Mouse (Mus musculus) bone marrow, adult 2 months (tissue): ENCODE measurements around the gene Megf8. TPM values are rescaled to one million over a fixed set of nuclear protein-coding genes. Genes with fewer than 3 reads are reported as not detected.

Experiments used
- H3K27ac ChIP-seq: fragments of 200-500 bp; 2 replicates; pipeline ENCODE4 v1.5.1; 2012; ENCODE audit warnings: low read depth, mild to moderate bottlenecking, control low read depth, inconsistent platforms, low read length; ENCODE audit not compliant: control insufficient read depth, poor library complexity, insufficient read depth
- H3K4me1 ChIP-seq: fragments of 200-500 bp; 2 replicates; pipeline ENCODE4 v1.6.1; 2011; ENCODE audit warnings: low read length; ENCODE audit not compliant: control insufficient read depth, insufficient read depth
- H3K4me3 ChIP-seq: fragments of 200-500 bp; replicated peaks from 2 replicates; pipeline ENCODE3; 2011; ENCODE audit warnings: mild to moderate bottlenecking, low read depth, low read length, control low read depth; ENCODE audit not compliant: control insufficient read depth
- CTCF ChIP-seq: fragments of 200-500 bp; IDR thresholded peaks from 2 replicates; pipeline ENCODE4 v1.5.1; 2011; ENCODE audit warnings: low read length, control low read depth; ENCODE audit not compliant: control insufficient read depth, insufficient read depth
- POLR2A ChIP-seq: fragments of 200-500 bp; IDR thresholded peaks from 2 replicates; pipeline ENCODE4 v1.6.1; 2011; ENCODE audit warnings: low read depth, mild to moderate bottlenecking, control low read depth, low read length, borderline replicate concordance; ENCODE audit not compliant: control insufficient read depth
- WGBS: fragments of 180-500 bp; shearing (Covaris S2); methylation state at CpG from one replicate; pipeline ENCODE4 v1.1.7; 2018; 5-methylcytosine and 5-hydroxymethylcytosine counted together
- polyA plus RNA-seq: library from polyadenylated mRNA; stranded (reverse); fragments of >200 nt; gene quantifications from 2 replicates; pipeline ENCODE4 v1.2.4, GENCODE M21; 2011; ENCODE audit warnings: low replicate concordance; ENCODE audit not compliant: missing spikeins, insufficient read depth, insufficient read length

Gene Megf8
- polyA plus RNA-seq, 1 experiment: 5.7 TPM

DNA sequence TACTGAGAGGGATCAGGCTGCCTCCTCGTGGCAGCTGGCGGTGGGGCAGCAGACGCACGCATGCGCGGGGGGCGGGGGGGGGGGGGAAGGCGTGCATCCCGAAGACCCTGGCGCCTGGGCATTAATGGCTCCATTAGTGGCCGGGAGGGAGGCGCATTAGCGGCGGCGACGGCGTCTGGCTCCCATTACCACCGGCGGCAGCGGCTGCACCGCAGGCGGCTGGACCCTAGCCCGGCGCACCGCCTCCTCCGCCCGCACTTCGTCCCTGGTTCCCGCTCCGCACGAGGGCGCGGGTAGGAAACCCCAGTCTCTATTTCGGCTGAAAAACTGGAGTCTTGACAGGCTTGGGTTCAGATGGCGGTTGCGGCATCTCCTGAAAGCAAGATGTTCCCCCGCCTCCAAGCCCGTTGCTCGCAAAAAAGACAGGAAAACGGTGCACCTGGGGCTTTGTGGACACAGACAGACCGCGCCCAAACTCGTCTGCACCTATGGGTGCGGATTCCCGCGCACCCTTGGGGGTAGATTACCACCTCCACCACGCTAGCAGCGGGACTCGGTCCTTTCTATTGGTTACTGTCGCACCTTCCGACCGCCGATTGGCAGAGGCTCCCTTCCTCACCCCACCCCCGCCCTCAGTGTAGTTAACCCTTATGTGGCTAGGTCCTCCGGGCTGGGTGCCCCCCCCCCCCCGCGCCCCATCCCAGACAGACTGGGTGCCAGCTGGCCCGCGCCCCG lies 38.5 kb upstream of the Megf8 start:
- Histone ChIP-seq H3K27ac (peak overlapping the region; percentile 87), H3K4me3 (peak overlapping the region; percentile 76), H3K4me1 (peaks cover 13% of the 10 kb centered on the region)
- TF ChIP-seq CTCF (peak; percentile 68), POLR2A (peak; percentile 82)
- WGBS: under 1% methylated on average over 57 of the region's 60 CpGs

DNA sequence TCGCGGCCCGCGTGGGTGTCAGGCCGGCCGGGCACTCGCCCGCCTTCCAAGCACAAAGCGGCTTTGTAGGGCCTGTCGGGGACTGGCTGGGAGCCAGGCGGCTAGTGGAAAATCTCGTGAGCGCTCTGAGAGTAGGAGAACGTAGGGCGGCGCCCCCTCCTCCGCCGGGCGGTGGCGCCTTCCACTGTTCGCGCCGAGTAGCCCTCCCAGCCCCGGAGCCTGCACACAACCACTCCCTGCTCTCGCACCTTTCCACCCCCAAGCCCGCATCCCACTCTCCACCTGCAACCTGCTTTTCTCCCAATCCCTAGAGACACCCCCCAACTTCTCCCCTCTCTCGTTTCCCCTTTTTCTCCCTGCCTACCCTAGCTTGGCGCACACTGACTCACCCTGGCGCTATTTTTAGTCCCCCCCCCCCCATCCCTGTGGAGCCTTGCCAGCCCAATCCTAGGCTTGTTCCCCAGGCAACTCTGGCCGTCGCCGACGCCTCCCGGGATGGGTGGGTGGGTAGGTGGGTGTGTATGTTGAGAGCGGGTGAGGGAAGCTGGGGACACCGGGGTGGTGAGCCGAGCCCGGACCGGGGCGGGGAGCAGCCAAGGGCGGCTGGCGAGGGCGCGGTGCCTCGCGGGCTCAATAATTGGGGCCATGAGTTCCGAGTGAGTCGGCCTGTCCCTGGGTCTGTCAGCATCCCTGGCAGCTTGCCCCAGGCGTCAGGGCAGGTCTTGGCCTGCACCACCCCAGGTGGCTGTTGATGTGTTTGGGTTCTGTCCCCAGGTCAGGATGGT lies 37.7 kb upstream of the Megf8 start:
- TF ChIP-seq CTCF (no peak), POLR2A (peak; percentile 54)
- Histone ChIP-seq H3K4me3 (peak overlapping the region; percentile 76), H3K4me1 (peaks cover 15% of the 10 kb centered on the region), H3K27ac (peak overlapping the region; percentile 87)
- under 1% methylated on average over 48 of the region's 49 CpGs for WGBS

DNA sequence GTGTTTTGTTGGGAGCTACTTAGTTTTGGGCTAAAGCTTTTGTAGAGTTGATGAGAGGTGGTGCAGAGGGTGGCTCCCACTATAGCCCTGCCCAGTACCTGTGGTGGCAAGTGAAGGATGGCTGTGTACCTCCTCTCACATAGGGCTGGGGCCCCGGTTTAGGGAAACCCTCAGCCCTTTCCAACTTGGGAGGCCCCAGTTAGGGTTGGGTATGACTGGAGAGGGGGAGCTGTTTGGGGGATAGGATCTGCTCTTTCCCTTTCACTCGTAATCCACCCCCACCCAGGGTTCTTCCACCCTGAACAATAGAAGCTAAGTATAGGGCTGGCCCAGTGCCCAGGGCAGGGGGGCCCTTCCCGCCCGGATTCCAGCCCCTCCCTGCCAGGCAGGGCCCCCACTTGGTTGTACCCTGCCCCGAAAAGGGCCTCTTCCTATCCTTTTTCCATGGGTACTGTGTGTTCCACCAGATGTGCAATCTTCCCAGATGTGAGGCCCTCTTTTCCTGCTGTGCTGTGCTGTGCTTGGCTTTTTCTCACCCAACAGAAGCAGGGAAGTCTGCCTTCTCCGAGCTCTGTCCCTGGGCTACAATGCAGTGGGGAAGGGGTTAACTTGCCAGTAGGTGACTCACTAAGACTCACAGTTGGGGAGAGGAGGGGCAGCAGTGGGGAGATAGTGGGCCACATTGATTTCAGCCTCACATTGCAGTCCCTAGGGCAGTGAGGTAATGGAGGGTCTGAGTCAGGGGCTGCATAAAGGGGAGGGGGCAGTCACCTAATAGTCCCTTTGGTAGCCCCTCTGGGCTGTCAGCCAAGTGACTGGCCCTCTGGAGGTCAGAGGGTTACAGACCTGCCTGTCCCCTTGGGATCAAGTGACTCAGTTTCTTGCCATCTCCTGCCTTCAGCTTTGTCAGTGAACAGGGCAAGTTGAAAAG lies 36.8 kb upstream of the Megf8 start:
- peak overlapping the region; percentile 87 for H3K27ac ChIP-seq
- H3K4me1 ChIP-seq: peaks cover 14% of the 10 kb centered on the region
- peak overlapping the region; percentile 76 for H3K4me3 ChIP-seq
- TF ChIP-seq POLR2A (no peak), CTCF (no peak)
- 5% methylated on average over 6 of the region's 6 CpGs for WGBS

DNA sequence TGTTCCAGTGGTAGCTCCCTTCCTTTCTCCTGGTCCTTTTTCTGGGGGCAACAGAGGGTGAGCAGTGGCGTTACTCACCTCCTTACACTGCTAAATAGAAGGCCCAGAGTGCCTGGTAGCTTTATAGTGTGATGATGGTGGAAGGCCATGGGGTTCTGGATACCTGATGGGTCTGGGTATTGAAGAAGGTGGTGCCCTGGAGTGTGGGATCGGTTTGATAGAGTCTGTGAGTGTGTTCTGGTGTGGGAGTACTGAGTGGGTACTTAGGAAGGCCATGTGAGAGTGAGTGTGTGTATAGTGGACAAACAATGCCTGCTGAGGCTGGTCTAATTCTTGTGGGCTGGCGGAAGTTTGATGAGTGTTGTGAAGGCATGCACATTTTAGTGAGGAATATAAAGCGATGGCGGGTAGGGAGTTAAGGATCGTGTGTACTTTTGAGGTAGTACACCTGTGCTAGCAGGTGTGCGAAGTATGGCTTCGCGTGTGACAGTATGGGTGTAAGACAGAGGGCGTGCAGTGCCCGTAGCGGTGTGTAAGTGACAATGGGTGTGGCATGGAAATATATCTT lies 35.7 kb upstream of the Megf8 start:
- TF ChIP-seq POLR2A (no peak), CTCF (no peak; the same call in 1 of the 2 replicates)
- peak overlapping the region; percentile 65 for H3K4me3 ChIP-seq
- WGBS: 27% methylated on average over 12 of the region's 12 CpGs
- peaks cover 14% of the 10 kb centered on the region for H3K4me1 ChIP-seq
- peak overlapping the region; percentile 89 for H3K27ac ChIP-seq

DNA sequence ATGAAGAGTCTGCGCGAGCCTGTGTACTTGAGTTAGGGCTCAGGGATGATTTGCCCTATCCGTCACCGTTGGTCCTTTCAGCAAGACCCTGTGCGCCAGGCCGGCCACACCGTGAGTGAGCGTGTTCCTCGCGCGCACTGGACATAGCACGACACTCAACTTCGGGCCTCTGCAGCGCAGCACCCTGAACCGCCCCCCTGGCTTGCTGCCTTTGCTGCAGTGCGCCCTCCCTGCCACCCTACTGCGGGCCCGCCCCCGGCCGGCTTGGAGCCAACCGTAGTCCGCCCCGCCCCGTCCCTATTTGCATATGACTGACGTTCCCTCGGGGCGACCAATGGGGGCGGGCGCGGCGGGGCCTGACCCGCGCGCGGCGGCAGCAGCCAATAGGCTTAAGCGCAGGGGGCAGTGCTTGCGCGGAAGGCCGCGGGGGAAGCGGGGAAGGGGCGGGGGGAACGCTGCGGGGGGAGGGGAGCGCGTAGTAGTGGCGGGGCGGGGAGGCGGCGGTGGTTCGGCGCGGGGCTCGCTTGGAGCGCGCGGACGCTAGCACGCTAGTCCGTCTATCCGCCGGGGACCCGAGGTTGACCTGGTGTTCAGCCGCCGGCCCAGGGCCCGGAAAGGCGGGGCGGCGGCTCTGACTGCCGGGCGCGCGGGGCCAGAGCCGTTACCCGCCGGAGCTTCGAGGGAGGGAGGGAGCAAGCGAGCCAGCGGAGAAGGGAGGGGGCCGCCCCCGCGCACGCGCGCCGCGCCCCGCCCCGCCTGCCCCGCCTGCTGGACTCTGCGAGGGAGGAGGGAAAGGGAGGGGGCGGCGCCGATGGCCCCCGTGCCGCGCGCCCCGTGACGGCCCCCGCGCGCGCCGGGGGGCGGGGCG lies 35.0 kb upstream of the Megf8 start:
- 1% methylated on average over 73 of the region's 108 CpGs for whole genome bisulfite sequencing
- peaks cover 14% of the 10 kb centered on the region for H3K4me1 ChIP-seq
- peak overlapping the region; percentile 65 for H3K4me3 ChIP-seq
- peak overlapping the region; percentile 97 for H3K27ac ChIP-seq
- TF ChIP-seq CTCF: peak; percentile 0; the same call in 1 of the 2 replicates
- peak; percentile 97 for TF ChIP-seq POLR2A

DNA sequence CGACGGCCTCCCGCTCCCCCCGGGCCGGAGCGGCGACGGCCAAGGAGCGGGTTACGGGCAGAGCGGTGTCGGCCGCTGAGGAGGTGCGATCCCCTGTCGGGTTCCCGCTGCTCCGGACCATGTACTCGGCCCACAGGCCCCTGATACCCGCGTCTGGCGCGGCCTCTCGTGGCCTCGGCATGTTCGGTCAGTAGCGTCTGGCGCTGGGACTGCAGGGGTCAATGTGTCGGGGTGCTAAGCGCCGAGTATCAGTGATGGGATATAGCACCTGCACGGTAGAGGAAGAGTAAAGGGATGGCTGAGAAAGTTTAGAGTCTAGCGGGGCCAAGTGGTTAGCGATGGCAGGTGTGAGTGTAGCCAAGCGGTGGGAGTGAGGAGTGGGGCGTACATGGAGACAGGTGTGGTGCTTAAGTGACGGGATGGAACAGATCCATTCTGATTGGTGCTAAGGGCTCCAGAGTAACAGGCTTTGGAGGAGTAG lies 34.2 kb upstream of the Megf8 start:
- 1% methylated on average over 34 of the region's 36 CpGs for WGBS
- H3K27ac ChIP-seq: peak overlapping the region; percentile 73
- TF ChIP-seq POLR2A (no peak), CTCF (no peak)
- peak overlapping the region; percentile 76 for H3K4me3 ChIP-seq
- peaks cover 13% of the 10 kb centered on the region for H3K4me1 ChIP-seq

DNA sequence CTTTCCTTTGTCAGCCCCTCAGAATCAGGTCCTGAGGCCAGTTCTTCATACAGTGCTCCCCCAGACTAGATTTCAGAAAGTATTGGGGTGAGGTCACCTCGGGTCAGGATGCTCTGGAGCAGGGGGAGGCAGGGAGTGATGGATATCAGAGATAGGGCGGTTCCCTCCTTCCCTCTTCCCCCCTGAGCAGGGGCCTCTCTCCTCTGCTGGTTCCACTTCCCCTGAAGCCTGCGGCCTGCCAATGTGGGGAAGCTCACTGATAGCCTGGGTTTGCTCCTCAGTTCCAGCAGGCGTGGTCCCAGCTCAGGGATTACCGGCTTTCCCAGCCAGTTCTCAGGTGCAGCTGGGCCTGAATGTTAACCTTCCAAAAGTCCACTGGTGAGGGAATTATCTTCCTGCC lies 33.3 kb upstream of the Megf8 start:
- Histone ChIP-seq H3K4me1 (peaks cover 13% of the 10 kb centered on the region), H3K27ac (peak overlapping the region; percentile 73), H3K4me3 (peak overlapping the region; percentile 76)
- no peak for TF ChIP-seq CTCF
- TF ChIP-seq POLR2A: no peak
- 5% methylated on average over 5 of the region's 5 CpGs for WGBS
